Mouse (Mus musculus) liver, embryonic 14.5 days (tissue): ENCODE measurements around the gene Krt75.

Experiments
- CTCF ChIP-seq: IDR thresholded peaks from 2 replicates; pipeline ENCODE4 v1.5.1; 2016; ENCODE audit warnings: antibody characterized with exemption, low read depth, control low read depth
- EP300 ChIP-seq: IDR thresholded peaks from 2 replicates; pipeline ENCODE4 v1.6.1; 2016; ENCODE audit warnings: antibody characterized with exemption, low read depth

- TF ChIP-seq EP300 (no peak), CTCF (peak; percentile 51)
Observed at GRCm38 (mm10) chr15:101588216-101588615, 14.5 kb upstream of the Krt75 start.
